Mouse (Mus musculus) liver, embryonic 16.5 days (tissue): ENCODE data around the gene Cyb561a3. TPM values are rescaled to one million over a fixed set of nuclear protein-coding genes. Genes with fewer than 3 reads are reported as not detected.

Source experiments
- ATAC-seq: fragments of 200-750 bp; cut with Nextera tagmentation; 2 replicates; pipeline ENCODE4 v1.8.0; 2017; ENCODE audit warnings: low read depth, mild to moderate bottlenecking, moderate number of reproducible peaks, moderate library complexity
- H3K27ac ChIP-seq: fragments of 300-500 bp; sonication (generic); 2 replicates; pipeline ENCODE4 v1.5.1; 2014; ENCODE audit warnings: mild to moderate bottlenecking, low read length
- H3K27me3 ChIP-seq: fragments of 300-500 bp; sonication (generic); 2 replicates; pipeline ENCODE4 v1.6.1; 2014; ENCODE audit warnings: low read depth, low read length, mixed read lengths; ENCODE audit not compliant: control insufficient read depth, insufficient read depth
- H3K36me3 ChIP-seq: fragments of 300-500 bp; sonication (generic); 2 replicates; pipeline ENCODE4 v1.6.1; 2014; ENCODE audit warnings: mild to moderate bottlenecking; ENCODE audit not compliant: control insufficient read depth, insufficient read depth
- H3K4me1 ChIP-seq: fragments of 300-500 bp; sonication (generic); 2 replicates; pipeline ENCODE4 v1.6.1; 2014; ENCODE audit warnings: low read depth, low read length, mixed read lengths; ENCODE audit not compliant: control insufficient read depth
- H3K4me2 ChIP-seq: fragments of 300-500 bp; sonication (generic); 2 replicates; pipeline ENCODE4 v1.6.1; 2014; ENCODE audit warnings: low read depth, low read length, mixed read lengths
- H3K4me3 ChIP-seq: fragments of 300-500 bp; sonication (generic); 2 replicates; pipeline ENCODE4 v1.5.1; 2014; ENCODE audit warnings: low read depth, mild to moderate bottlenecking, low read length
- H3K9ac ChIP-seq: fragments of 300-500 bp; sonication (generic); 2 replicates; pipeline ENCODE4 v1.6.1; 2014; ENCODE audit warnings: low read depth, low read length
- H3K9me3 ChIP-seq: fragments of 300-500 bp; sonication (generic); replicated peaks from 2 replicates; pipeline ENCODE4 v1.6.1; 2016; ENCODE audit warnings: low read length; ENCODE audit not compliant: control insufficient read depth
- WGBS: fragments of 180-500 bp; shearing (Covaris S2); extraction: QIAGEN DNeasy Blood & Tissue Kit; methylation state at CpG from one replicate; pipeline ENCODE4 v1.1.7; 2014; ENCODE audit not compliant: insufficient replicate concordance; 5-methylcytosine and 5-hydroxymethylcytosine counted together
- polyA plus RNA-seq: library from polyadenylated mRNA; unstranded; fragments of >200 nt; fragmentation: Nextera tagmentation; extraction: Ambion mirVana; gene quantifications from 2 replicates; pipeline ENCODE4 v1.2.1, GENCODE M21; 2015

The Cyb561a3 gene
- polyA plus RNA-seq, 1 experiment from 2014 or later, result 19.6 TPM

DNA sequence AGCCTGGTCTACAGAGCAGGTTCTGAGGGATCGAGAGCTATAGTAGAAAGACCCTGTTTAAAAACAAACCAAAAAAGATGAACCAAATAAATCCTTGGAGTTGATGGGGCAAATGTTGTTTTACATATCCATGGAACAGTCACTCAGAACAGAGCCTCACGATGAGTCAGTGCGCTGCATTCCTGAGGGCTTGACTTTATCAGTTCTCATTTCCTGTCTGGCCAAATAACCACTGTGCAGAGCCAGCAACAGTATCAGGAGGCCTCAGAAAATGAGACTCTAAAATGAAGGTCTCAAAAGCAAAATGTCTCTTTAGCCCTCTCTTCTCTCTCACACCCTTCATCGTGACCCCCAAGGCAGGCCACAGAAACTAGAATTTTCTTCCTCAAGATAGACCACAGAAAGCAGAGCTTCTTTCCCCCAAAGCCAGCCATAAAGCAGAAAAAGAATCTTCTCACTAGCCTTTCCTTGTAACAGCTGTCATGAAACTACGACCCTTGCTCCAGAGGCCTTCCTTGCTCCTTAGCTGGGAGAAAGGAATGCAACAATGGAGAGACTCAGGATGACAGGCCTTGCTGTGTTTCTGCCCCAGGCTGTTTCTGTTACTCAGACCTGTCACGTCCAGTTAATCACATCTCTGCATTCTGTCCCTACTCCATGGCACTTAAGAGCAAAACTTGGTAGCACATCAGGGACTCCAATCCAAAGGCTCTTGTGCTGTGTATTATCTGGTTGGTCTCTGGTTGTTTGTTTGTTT lies 15.2 kb upstream of the Cyb561a3 start:
- ATAC-seq, result no peak
- no peaks in the 10 kb centered on the region for H3K9me3 ChIP-seq
- no peak overlapping the region for H3K27ac ChIP-seq
- no peaks in the 10 kb centered on the region for H3K36me3 ChIP-seq
- 36% methylated on average over 6 of the region's 6 CpGs for WGBS
- no peaks in the 10 kb centered on the region; the same call in 1 of the 2 replicates for H3K4me1 ChIP-seq
- H3K9ac ChIP-seq, result no peak overlapping the region
- no peak overlapping the region for H3K4me2 ChIP-seq
- H3K27me3 ChIP-seq, result no peaks in the 10 kb centered on the region
- no peak overlapping the region for H3K4me3 ChIP-seq

DNA sequence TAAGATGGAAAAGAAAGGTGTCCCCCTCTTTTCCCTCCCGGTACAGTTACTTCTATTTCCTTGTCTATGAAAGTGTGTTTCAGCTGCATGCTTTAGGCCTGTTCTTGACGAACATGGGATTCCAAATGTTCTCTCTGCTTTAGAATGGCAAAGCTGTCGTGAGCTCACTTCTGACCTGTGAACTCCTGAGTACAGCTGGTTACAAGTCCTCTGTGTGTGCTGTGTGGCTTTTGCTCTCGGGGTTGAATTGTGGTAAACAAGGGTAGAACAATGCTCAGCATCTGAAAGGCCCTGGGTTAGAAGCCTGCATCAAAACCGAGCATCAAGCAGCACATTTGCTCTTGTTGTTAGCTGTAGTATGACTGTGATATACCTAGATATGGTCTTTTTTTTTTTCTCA lies 14.6 kb upstream of the Cyb561a3 start:
- H3K4me2 ChIP-seq, result no peak overlapping the region
- WGBS, result 52% methylated on average over 5 of the region's 5 CpGs
- no peak overlapping the region for H3K4me3 ChIP-seq
- H3K27ac ChIP-seq, result peak overlapping the region; percentile 7; the same call in 1 of the 2 replicates
- H3K27me3 ChIP-seq, result no peaks in the 10 kb centered on the region
- no peak for ATAC-seq
- no peaks in the 10 kb centered on the region for H3K4me1 ChIP-seq
- H3K36me3 ChIP-seq, result no peaks in the 10 kb centered on the region
- H3K9me3 ChIP-seq, result no peaks in the 10 kb centered on the region
- H3K9ac ChIP-seq, result no peak overlapping the region

DNA sequence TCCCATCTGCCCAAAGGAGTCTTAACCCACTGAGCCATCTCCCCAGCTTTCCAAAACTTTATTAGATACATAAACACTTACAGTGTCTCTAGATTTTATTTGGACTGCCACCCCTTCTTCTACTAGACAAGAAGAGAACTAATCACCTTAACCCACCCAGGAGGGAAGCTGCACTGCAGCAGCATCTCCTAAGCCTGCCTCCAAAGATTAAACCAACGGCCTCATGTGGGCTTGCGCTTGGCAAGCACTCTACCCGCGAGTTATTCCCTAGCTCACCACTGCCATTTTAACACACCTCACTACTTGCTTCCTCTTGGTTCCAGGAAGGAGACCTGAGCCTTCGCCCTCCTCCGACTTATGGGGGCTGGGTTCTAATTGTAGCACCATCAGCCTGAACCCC lies 12.7 kb upstream of the Cyb561a3 start:
- Histone ChIP-seq H3K4me1 (no peaks in the 10 kb centered on the region), H3K36me3 (no peaks in the 10 kb centered on the region), H3K9me3 (no peaks in the 10 kb centered on the region), H3K4me2 (no peak overlapping the region), H3K27ac (no peak overlapping the region), H3K9ac (no peak overlapping the region), H3K27me3 (no peaks in the 10 kb centered on the region), H3K4me3 (no peak overlapping the region)
- ATAC-seq, result no peak
- WGBS, result 55% methylated on average over 6 of the region's 6 CpGs

DNA sequence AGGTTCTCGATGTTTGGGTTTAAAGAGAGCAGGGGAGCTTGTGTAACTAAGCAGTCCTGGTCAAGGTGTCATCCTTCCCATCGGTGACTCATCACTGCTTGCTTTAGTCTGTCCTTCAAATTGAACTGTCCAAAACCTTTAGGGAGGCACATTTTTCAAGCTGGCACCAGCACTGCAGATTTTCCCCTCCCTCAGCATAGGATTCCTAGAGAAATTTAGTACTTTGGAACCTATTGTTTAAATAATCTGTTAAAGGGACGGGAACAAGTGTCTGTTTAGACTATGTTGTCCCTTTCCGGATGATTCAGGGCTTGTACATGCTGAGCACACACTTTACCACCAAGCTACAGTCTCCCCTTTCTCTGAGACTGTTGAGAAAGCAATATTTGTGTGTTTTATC lies 11.8 kb upstream of the Cyb561a3 start:
- H3K36me3 ChIP-seq, result no peaks in the 10 kb centered on the region
- no peak overlapping the region for H3K9ac ChIP-seq
- no peaks in the 10 kb centered on the region for H3K4me1 ChIP-seq
- H3K4me3 ChIP-seq, result no peak overlapping the region
- no peak for ATAC-seq
- H3K9me3 ChIP-seq, result no peaks in the 10 kb centered on the region
- no peak overlapping the region for H3K4me2 ChIP-seq
- no peaks in the 10 kb centered on the region for H3K27me3 ChIP-seq
- 52% methylated on average over 4 of the region's 4 CpGs for WGBS
- H3K27ac ChIP-seq, result peak overlapping the region; percentile 23; the same call in 1 of the 2 replicates

DNA sequence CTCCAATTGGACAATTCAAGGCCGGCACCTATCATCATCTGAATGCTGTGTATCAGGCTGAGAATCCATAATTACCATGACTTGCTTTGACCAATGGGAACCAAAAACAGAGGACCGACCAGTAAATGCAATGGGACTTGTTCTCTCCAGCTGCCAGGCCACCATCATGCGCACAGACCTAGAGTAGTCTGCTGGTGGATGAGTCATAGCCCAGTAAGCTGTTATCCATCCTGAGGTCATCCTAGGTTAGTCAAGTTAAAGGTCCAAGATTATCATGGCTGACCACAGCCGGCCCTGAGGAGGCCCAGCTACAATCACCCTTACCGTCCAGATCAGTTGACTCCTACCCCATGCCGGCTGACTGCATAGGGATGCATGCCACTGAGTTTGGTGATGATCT lies 7.3 kb upstream of the Cyb561a3 start:
- H3K27me3 ChIP-seq, result no peaks in the 10 kb centered on the region
- H3K9me3 ChIP-seq, result no peaks in the 10 kb centered on the region
- no peak overlapping the region for H3K9ac ChIP-seq
- H3K4me3 ChIP-seq, result no peak overlapping the region
- H3K36me3 ChIP-seq, result peaks cover 3% of the 10 kb centered on the region; the same call in 1 of the 2 replicates
- no peak overlapping the region for H3K27ac ChIP-seq
- ATAC-seq, result no peak
- WGBS, result 86% methylated on average over 6 of the region's 6 CpGs
- no peaks in the 10 kb centered on the region for H3K4me1 ChIP-seq
- H3K4me2 ChIP-seq, result no peak overlapping the region

DNA sequence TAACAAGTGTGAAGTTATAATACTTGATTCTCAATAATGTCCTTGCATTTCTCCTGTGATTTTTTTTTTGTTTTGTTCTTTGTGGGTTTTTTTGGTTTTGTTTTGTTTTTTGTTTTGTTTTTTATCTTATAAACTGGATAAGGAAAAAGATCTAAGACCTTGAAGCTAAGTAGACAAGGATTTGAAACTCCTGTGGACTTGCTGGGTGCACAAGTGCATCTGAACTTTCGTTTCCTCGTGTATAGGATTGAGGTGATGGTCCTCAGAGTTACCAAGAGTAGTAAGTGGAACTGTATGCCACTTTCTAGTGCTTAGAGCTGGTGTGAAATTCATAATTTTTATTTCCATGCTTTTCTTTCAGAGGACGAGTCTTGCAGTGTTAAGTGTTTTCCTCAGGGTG lies 3.1 kb downstream of the Cyb561a3 start:
- H3K27ac ChIP-seq, result no peak overlapping the region

DNA sequence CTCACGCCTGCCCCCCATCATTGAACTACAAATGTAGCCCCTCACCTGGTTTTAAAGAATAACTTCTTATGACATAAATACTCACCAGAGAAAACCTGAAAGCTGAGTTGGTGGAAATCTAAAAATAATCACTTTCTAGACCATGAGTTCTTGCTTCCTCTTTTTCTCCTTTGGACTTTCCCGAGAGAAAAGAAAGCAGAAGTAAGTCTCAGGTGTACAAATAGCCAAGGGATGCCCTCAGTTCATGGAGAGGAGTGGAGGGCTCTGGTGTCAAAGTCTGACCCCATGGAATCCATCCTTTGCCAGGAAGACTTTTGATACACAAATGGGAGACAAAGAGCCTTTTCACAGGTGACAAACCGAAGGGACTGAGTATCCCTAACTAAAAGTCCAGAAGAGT lies 3.8 kb downstream of the Cyb561a3 start:
- ATAC-seq, result no peak
- Histone ChIP-seq H3K4me3 (no peak overlapping the region), H3K9ac (no peak overlapping the region), H3K36me3 (no peaks in the 10 kb centered on the region), H3K4me2 (no peak overlapping the region), H3K27ac (no peak overlapping the region), H3K9me3 (no peaks in the 10 kb centered on the region), H3K27me3 (no peaks in the 10 kb centered on the region), H3K4me1 (peaks cover 17% of the 10 kb centered on the region)
- 45% methylated on average over 3 of the region's 3 CpGs for WGBS

More for the DNA sequence above, 3.1 kb downstream of the Cyb561a3 start:
- Histone ChIP-seq H3K4me1 (peaks cover 17% of the 10 kb centered on the region), H3K9ac (no peak overlapping the region), H3K4me2 (no peak overlapping the region), H3K36me3 (0 out of 2 replicates have a peak, but pooled peaks cover under 1% of the 10 kb centered on the region), H3K27me3 (no peaks in the 10 kb centered on the region), H3K4me3 (no peak overlapping the region), H3K9me3 (no peaks in the 10 kb centered on the region)
- no peak for ATAC-seq
- 54% methylated on average over 3 of the region's 3 CpGs for WGBS

DNA sequence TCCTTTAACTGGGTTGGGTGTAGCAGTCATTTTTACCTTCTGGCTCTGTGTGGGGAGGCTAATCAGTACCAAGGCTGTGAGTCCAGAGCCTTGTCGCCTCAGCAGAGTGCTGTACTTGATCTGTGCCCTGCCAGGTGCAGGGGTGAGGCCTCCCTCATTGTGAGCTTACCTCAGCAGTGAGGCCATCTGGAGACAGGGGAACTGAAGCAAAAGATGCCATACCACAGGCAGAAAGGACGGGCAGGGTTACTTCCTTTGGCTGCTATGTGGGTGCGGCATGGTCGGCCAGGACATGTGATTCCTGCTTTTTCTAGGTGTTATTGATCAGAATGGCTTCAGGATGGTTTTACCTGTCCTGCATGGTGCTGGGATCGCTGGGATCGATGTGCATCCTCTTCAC lies 5.0 kb downstream of the Cyb561a3 start:
- no peak overlapping the region for H3K4me2 ChIP-seq
- ATAC-seq, result no peak
- H3K4me1 ChIP-seq, result peaks cover 13% of the 10 kb centered on the region
- H3K36me3 ChIP-seq, result no peaks in the 10 kb centered on the region
- no peaks in the 10 kb centered on the region for H3K9me3 ChIP-seq
- no peak overlapping the region for H3K4me3 ChIP-seq
- WGBS, result 67% methylated on average over 6 of the region's 6 CpGs
- no peaks in the 10 kb centered on the region for H3K27me3 ChIP-seq
- H3K9ac ChIP-seq, result no peak overlapping the region
- H3K27ac ChIP-seq, result no peak overlapping the region

DNA sequence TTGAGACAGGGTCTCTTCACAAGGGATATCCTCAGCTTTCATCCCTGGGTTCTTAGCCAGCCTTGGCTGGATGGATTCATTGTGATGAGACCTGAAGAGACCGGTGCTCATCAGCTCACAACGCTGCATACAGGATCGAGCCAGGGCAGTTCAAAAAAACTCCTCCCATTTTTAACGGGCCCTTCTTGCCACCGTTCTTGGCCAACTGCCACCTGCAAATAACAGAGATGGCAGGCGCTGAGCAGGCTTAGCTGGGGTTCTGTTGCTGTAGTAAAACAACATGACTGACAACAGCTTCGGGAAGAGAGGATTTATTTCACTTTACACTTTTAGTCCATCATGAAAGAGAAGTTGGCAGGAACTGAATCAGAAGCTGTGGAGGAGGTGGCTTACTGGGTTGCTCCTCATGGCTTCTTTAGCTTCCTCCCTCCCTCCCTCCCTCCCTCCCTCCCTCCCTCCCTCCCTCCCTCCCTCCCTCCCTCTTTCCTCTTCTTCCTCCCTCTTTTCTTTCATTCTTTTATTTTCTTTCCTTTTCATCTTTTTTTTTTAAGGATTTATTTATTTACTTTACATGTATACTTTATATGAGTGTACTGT lies 6.7 kb downstream of the Cyb561a3 start:
- H3K27me3 ChIP-seq, result no peaks in the 10 kb centered on the region
- H3K9me3 ChIP-seq, result no peaks in the 10 kb centered on the region
- no peak overlapping the region for H3K27ac ChIP-seq
- no peak for ATAC-seq
- no peak overlapping the region for H3K9ac ChIP-seq
- no peak overlapping the region for H3K4me3 ChIP-seq
- peaks cover 12% of the 10 kb centered on the region for H3K4me1 ChIP-seq
- peaks cover 8% of the 10 kb centered on the region; the same call in 1 of the 2 replicates for H3K36me3 ChIP-seq
- H3K4me2 ChIP-seq, result no peak overlapping the region
- WGBS, result 61% methylated on average over 7 of the region's 7 CpGs
